Comparison of ENCODE assay signal across 8 mouse cellular contexts in the genomic region with DNA sequence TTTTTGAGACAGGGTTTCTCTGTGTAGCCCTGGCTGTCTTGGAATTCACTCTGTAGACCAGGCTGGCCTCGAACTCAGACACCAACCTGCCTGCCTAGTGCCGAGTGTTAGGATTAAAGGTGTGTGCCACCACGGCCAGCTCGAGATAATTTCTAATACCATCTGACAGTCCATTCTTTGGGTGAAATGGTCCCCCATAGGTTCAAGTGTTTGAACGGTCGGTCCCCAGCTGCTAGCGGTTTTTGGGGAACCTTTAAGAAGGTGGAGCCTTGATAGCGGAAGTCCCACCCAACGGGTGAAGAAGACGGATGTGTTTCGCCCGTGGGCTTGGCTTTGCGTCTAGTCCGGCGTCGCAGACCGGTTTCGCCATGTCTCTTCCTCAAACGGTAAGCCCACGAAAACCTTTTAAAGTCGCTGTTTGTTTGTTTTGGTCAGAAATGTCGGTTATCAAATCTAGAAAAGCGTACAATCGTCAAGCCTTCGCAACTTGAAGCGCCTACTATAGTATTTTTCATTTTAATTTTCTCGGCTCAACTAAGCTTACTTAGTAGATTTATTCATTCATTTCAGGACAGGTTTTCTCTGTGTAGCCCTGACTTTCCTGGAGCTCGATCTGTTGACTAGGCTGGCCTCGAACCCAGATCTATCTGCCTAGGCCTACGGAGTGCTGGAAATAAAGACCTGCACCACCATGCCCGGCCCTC. TPM values are rescaled to one million over a fixed set of nuclear protein-coding genes. Genes with fewer than 3 reads are reported as not detected.
A peak's percentile ranks its signal among the peaks of the same experiment; 100 is the strongest.
DNase-seq lines count a peak whose midpoint lies in the region; ATAC-seq lines count a peak whose summit lies in the region.

No protein-coding gene starts in this region.

- H3K36me3 ChIP-seq in embryonic facial prominence, embryonic 12.5 days: peaks cover 5% of the 10 kb centered on the region; the same call in 1 of the 2 replicates
- no peaks in the 10 kb centered on the region for H3K36me3 ChIP-seq in limb, embryonic 11.5 days (ENCODE audit: control insufficient read depth, insufficient read depth, low read length)
- peaks cover 7% of the 10 kb centered on the region for H3K36me3 ChIP-seq in midbrain, embryonic 13.5 days

- peak overlapping the region; percentile 65 for H3K4me2 ChIP-seq in embryonic facial prominence, embryonic 12.5 days (replicated peaks)
- H3K4me2 ChIP-seq in limb, embryonic 11.5 days (ENCODE audit: low read depth, severe bottlenecking): peak overlapping the region; percentile 73
- H3K4me2 ChIP-seq in midbrain, embryonic 13.5 days (replicated peaks): peak overlapping the region; percentile 80

- H3K4me3 ChIP-seq in embryonic facial prominence, embryonic 12.5 days: peak overlapping the region; percentile 60
- peak overlapping the region; percentile 55 for H3K4me3 ChIP-seq in limb, embryonic 11.5 days (ENCODE audit: low read depth, low read length)
- peak overlapping the region; percentile 72 for H3K4me3 ChIP-seq in midbrain, embryonic 13.5 days (replicated peaks)

- no peak overlapping the region for H3K27ac ChIP-seq in embryonic facial prominence, embryonic 12.5 days
- H3K27ac ChIP-seq in limb, embryonic 11.5 days (replicated peaks; ENCODE audit: low read depth, low read length): no peak overlapping the region
- peak overlapping the region; percentile 70 for H3K27ac ChIP-seq in midbrain, embryonic 13.5 days

- no peaks in the 10 kb centered on the region for H3K27me3 ChIP-seq in embryonic facial prominence, embryonic 12.5 days
- H3K27me3 ChIP-seq in limb, embryonic 11.5 days (ENCODE audit: control insufficient read depth, insufficient read depth, low read length): no peaks in the 10 kb centered on the region
- no peaks in the 10 kb centered on the region for H3K27me3 ChIP-seq in midbrain, embryonic 13.5 days

- peaks cover 9% of the 10 kb centered on the region for H3K4me1 ChIP-seq in embryonic facial prominence, embryonic 12.5 days
- H3K4me1 ChIP-seq in limb, embryonic 11.5 days (ENCODE audit: control insufficient read depth, insufficient read depth, low read length): peaks cover 9% of the 10 kb centered on the region; the same call in 1 of the 2 replicates
- peaks cover 28% of the 10 kb centered on the region for H3K4me1 ChIP-seq in midbrain, embryonic 13.5 days (replicated peaks)

- peak; percentile 53; the same call in 1 of the 2 replicates for ATAC-seq in embryonic facial prominence, embryonic 12.5 days (ENCODE audit: insufficient number of reproducible peaks, insufficient read depth, low FRiP score, low TSS enrichment)
- ATAC-seq in limb, embryonic 11.5 days (ENCODE audit: insufficient number of reproducible peaks, low FRiP score, low TSS enrichment, low read depth): peak; percentile 24; the same call in 1 of the 2 replicates
- ATAC-seq in midbrain, embryonic 13.5 days: peak; percentile 69

- no peaks in the 10 kb centered on the region for H3K9me3 ChIP-seq in embryonic facial prominence, embryonic 12.5 days
- H3K9me3 ChIP-seq in limb, embryonic 11.5 days (ENCODE audit: control insufficient read depth, low read length): no peaks in the 10 kb centered on the region
- no peaks in the 10 kb centered on the region for H3K9me3 ChIP-seq in midbrain, embryonic 13.5 days

- WGBS in embryonic facial prominence, embryonic 12.5 days: 3% methylated on average over 31 of the region's 31 CpGs
- WGBS in limb, embryonic 11.5 days: 3% methylated on average over 31 of the region's 31 CpGs
- WGBS in midbrain, embryonic 13.5 days: 4% methylated on average over 31 of the region's 31 CpGs

- H3K9ac ChIP-seq in embryonic facial prominence, embryonic 12.5 days: peak overlapping the region; percentile 61
- H3K9ac ChIP-seq in limb, embryonic 11.5 days (ENCODE audit: low read length): peak overlapping the region; percentile 61
- peak overlapping the region; percentile 77 for H3K9ac ChIP-seq in midbrain, embryonic 13.5 days (replicated peaks)

- DNase-seq in urinary bladder, adult 18-20 months (ENCODE audit: low spot score in 2 of 2): peak; percentile 44 to 79
- DNase-seq in urinary bladder, postnatal 10 days (ENCODE audit: low spot score): no peak
- DNase-seq in heart, adult 18-20 months: peak; percentile 92
- peak; percentile 84 for DNase-seq in kidney, adult 18-20 months
- peak; percentile 80 for DNase-seq in limb, embryonic 11.5 days (ENCODE audit: low spot score)
- DNase-seq in spleen, adult 12 weeks (ENCODE audit: low spot score): peak; percentile 75

RNA-seq across cellular contexts. Expression of gene Prr3, which starts 14.3 kb away (rescaled TPM):
- 42.9 and 51.4 TPM in 2 replicates for polyA plus RNA-seq in embryonic facial prominence, embryonic 12.5 days (2016; fragmentation: Nextera tagmentation; extraction: Ambion mirVana)
- 1 to 10 TPM; 3.3 to 3.4 TPM for total RNA-seq in heart, adult 18-20 months (2021)
- 41.7 and 42.3 TPM in 2 replicates for polyA plus RNA-seq in limb, embryonic 11.5 days (2014; fragmentation: Nextera tagmentation; extraction: Ambion mirVana)
- polyA plus RNA-seq in midbrain, embryonic 13.5 days (2015; fragmentation: Nextera tagmentation; extraction: Ambion mirVana): 69.0 and 74.6 TPM in 2 replicates

RNA-seq across cellular contexts. Expression of gene Gnl1, which starts 14.7 kb away (rescaled TPM):
- polyA plus RNA-seq in embryonic facial prominence, embryonic 12.5 days (2016; fragmentation: Nextera tagmentation; extraction: Ambion mirVana): 69.9 and 71.5 TPM in 2 replicates
- total RNA-seq in heart, adult 18-20 months (2021): 10 to 100 TPM; 32.0 to 34.7 TPM
- polyA plus RNA-seq in limb, embryonic 11.5 days (2014; fragmentation: Nextera tagmentation; extraction: Ambion mirVana): 40.8 and 42.9 TPM in 2 replicates
- 46.4 and 50.3 TPM in 2 replicates for polyA plus RNA-seq in midbrain, embryonic 13.5 days (2015; fragmentation: Nextera tagmentation; extraction: Ambion mirVana)

RNA-seq across cellular contexts. Expression of gene Abcf1, which starts 24.8 kb away (rescaled TPM):
- 91.2 and 113 TPM in 2 replicates for polyA plus RNA-seq in embryonic facial prominence, embryonic 12.5 days (2016; fragmentation: Nextera tagmentation; extraction: Ambion mirVana)
- 10 to 100 TPM; 67.3 to 68.4 TPM for total RNA-seq in heart, adult 18-20 months (2021)
- 120 and 121 TPM in 2 replicates for polyA plus RNA-seq in limb, embryonic 11.5 days (2014; fragmentation: Nextera tagmentation; extraction: Ambion mirVana)
- polyA plus RNA-seq in midbrain, embryonic 13.5 days (2015; fragmentation: Nextera tagmentation; extraction: Ambion mirVana): 107 and 112 TPM in 2 replicates

RNA-seq across cellular contexts. Expression of gene H2-T24, which starts 26.0 kb away (rescaled TPM):
- polyA plus RNA-seq in embryonic facial prominence, embryonic 12.5 days (2016; fragmentation: Nextera tagmentation; extraction: Ambion mirVana): 3.7 and 5.5 TPM in 2 replicates
- total RNA-seq in heart, adult 18-20 months (2021): 1 to 10 TPM; 6.5 to 6.7 TPM
- polyA plus RNA-seq in limb, embryonic 11.5 days (2014; fragmentation: Nextera tagmentation; extraction: Ambion mirVana): 2.3 and 2.6 TPM in 2 replicates
- polyA plus RNA-seq in midbrain, embryonic 13.5 days (2015; fragmentation: Nextera tagmentation; extraction: Ambion mirVana): 7.8 and 8.1 TPM in 2 replicates

RNA-seq across cellular contexts. Expression of gene H2-T23, which starts 38.3 kb away (rescaled TPM):
- polyA plus RNA-seq in embryonic facial prominence, embryonic 12.5 days (2016; fragmentation: Nextera tagmentation; extraction: Ambion mirVana): 10.2 and 12.1 TPM in 2 replicates
- total RNA-seq in heart, adult 18-20 months (2021): 10 to 100 TPM; 31.7 to 56.7 TPM
- polyA plus RNA-seq in limb, embryonic 11.5 days (2014; fragmentation: Nextera tagmentation; extraction: Ambion mirVana): 2.5 and 2.6 TPM in 2 replicates
- polyA plus RNA-seq in midbrain, embryonic 13.5 days (2015; fragmentation: Nextera tagmentation; extraction: Ambion mirVana): 4.3 and 5.2 TPM in 2 replicates
